Mouse (Mus musculus) embryonic facial prominence, embryonic 12.5 days (tissue): ENCODE measurements around the gene Fat3. TPM values are rescaled to one million over a fixed set of nuclear protein-coding genes. Genes with fewer than 3 reads are reported as not detected.

Experiments
- ATAC-seq: fragments of 200-750 bp; cut with Nextera tagmentation; 2 replicates; pipeline ENCODE4 v1.8.0; 2017; ENCODE audit not compliant: insufficient number of reproducible peaks, insufficient read depth, low FRiP score, low TSS enrichment
- H3K27ac ChIP-seq: fragments of 300-500 bp; sonication (generic); 2 replicates; pipeline ENCODE4 v1.5.1; 2016; ENCODE audit warnings: mild to moderate bottlenecking
- H3K27me3 ChIP-seq: fragments of 300-500 bp; sonication (generic); 2 replicates; pipeline ENCODE4 v1.6.1; 2016; ENCODE audit warnings: mild to moderate bottlenecking, moderate library complexity
- H3K36me3 ChIP-seq: fragments of 300-500 bp; sonication (generic); 2 replicates; pipeline ENCODE4 v1.6.1; 2016; ENCODE audit warnings: mild to moderate bottlenecking
- H3K4me1 ChIP-seq: fragments of 300-500 bp; sonication (generic); 2 replicates; pipeline ENCODE4 v1.6.1; 2016
- H3K4me2 ChIP-seq: fragments of 300-500 bp; sonication (generic); replicated peaks from 2 replicates; pipeline ENCODE4 v1.6.1; 2016; ENCODE audit warnings: mild to moderate bottlenecking, moderate library complexity
- H3K4me3 ChIP-seq: fragments of 300-500 bp; sonication (generic); 2 replicates; pipeline ENCODE4 v1.5.1; 2016; ENCODE audit warnings: mild to moderate bottlenecking
- H3K9ac ChIP-seq: fragments of 300-500 bp; sonication (generic); 2 replicates; pipeline ENCODE4 v1.6.1; 2016; ENCODE audit warnings: mild to moderate bottlenecking, moderate library complexity
- H3K9me3 ChIP-seq: fragments of 300-500 bp; sonication (generic); 2 replicates; pipeline ENCODE4 v1.6.1; 2016; ENCODE audit warnings: mild to moderate bottlenecking, moderate library complexity
- WGBS: fragments of 180-500 bp; shearing (Covaris S2); methylation state at CpG from one replicate; pipeline ENCODE4 v1.1.7; 2016; 5-methylcytosine and 5-hydroxymethylcytosine counted together
- polyA plus RNA-seq: library from polyadenylated mRNA; unstranded; fragments of >200 nt; fragmentation: Nextera tagmentation; extraction: Ambion mirVana; gene quantifications from 2 replicates; pipeline ENCODE4 v1.2.1, GENCODE M21; 2016

The Fat3 gene
- polyA plus RNA-seq, 1 experiment from 2014 or later = 3.2 TPM

DNA sequence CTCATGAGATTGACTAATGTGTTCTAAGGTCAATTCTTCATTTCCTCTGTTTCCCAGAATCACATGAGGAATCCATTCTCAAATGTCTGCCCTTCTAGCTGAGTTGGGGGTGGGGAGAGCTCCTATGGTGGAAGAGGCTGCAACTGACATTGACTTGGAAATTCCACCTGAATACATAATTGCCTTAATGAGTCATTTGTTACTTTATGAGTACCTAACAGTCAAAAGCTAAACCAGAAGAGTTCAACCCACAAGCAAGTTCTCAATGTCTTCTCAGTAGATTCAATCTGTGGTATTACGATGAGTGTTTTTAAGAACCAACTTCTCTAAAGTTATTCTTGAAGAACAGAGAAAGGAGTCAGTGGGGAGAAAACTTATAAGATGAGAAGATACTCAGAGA is 3.7 kb downstream of the Fat3 start:
- H3K4me1 ChIP-seq = no peaks in the 10 kb centered on the region
- H3K4me3 ChIP-seq = no peak overlapping the region
- no peaks in the 10 kb centered on the region for H3K27me3 ChIP-seq
- no peak overlapping the region for H3K4me2 ChIP-seq
- no peak overlapping the region for H3K27ac ChIP-seq
- H3K9ac ChIP-seq = no peak overlapping the region
- no peaks in the 10 kb centered on the region for H3K36me3 ChIP-seq
- ATAC-seq = no peak
- 91% methylated on average over 1 of the region's 1 CpGs for WGBS
- H3K9me3 ChIP-seq = no peaks in the 10 kb centered on the region

DNA sequence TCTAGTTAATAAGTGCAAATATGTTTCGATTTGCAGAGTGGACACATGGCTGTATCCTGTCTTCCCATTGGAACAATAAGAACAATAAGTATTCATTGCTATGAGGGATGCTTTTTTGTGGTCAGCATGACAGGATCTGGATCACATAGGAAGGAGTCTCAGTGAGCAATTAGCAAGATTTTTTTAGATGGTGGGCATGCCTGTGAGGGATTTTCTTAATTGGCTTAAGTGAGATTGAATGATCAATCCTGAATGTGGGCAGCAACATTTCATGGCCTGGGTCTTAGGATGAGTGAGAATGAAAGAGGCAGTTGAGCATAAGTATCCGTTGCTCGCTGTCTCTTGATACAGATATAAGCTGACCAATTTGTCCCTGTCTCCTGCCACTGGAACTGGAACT is 4.8 kb downstream of the Fat3 start:
- Histone ChIP-seq H3K27ac (no peak overlapping the region), H3K9me3 (no peaks in the 10 kb centered on the region), H3K27me3 (no peaks in the 10 kb centered on the region), H3K36me3 (no peaks in the 10 kb centered on the region), H3K9ac (no peak overlapping the region), H3K4me2 (no peak overlapping the region), H3K4me1 (no peaks in the 10 kb centered on the region), H3K4me3 (no peak overlapping the region)
- WGBS = 87% methylated on average over 3 of the region's 3 CpGs
- ATAC-seq = no peak

DNA sequence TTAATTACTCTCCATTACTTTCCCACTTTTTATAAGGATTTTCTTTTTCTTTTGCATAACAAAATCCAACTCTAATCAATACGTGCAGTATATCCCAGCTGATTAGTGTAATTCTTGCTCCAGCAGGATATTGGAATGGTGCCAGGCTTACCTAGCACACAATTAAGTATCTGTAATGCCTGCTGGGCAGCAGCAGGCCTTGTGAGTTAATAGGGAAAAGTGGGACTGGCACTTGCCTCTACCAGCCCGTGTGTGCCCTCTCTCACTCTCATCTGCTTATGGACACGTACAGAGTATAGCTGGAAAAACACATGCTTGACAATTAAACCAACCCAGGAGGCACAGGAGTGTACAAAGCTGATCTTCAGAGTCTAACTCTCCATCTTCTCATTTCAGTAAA is 11.4 kb downstream of the Fat3 start:
- no peaks in the 10 kb centered on the region for H3K9me3 ChIP-seq
- no peak for ATAC-seq
- H3K36me3 ChIP-seq = no peaks in the 10 kb centered on the region
- H3K27ac ChIP-seq = no peak overlapping the region
- no peaks in the 10 kb centered on the region for H3K4me1 ChIP-seq
- WGBS = 62% methylated on average over 3 of the region's 3 CpGs
- H3K9ac ChIP-seq = no peak overlapping the region
- no peak overlapping the region for H3K4me3 ChIP-seq
- no peaks in the 10 kb centered on the region for H3K27me3 ChIP-seq
- no peak overlapping the region for H3K4me2 ChIP-seq

DNA sequence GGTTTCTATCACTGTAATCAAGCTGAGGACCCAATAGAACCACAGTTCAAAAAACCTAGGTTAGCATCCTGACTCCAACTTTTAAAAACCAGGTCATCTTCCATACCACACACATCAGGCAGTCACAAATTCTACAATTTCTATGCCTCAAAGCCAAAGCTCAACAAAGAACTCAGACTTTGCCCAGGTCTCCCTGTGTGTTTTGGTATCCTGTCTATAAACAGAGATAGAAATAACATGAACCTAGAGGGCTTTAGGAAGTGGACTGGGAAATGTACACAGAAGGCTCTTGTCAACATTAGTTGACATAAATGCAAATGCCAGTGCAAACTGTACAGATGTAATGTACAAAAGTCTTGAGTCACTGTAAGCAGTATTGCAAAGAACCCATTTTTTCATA is 13.5 kb downstream of the Fat3 start:
- Histone ChIP-seq H3K27me3 (no peaks in the 10 kb centered on the region), H3K4me3 (no peak overlapping the region), H3K9ac (no peak overlapping the region), H3K4me1 (no peaks in the 10 kb centered on the region), H3K36me3 (no peaks in the 10 kb centered on the region), H3K4me2 (no peak overlapping the region), H3K9me3 (no peaks in the 10 kb centered on the region), H3K27ac (no peak overlapping the region)
- no peak for ATAC-seq

- WGBS = 81% methylated on average over 1 of the region's 1 CpGs
- Histone ChIP-seq H3K4me1 (no peaks in the 10 kb centered on the region), H3K9me3 (no peaks in the 10 kb centered on the region), H3K4me2 (no peak overlapping the region), H3K27ac (no peak overlapping the region), H3K9ac (no peak overlapping the region), H3K36me3 (no peaks in the 10 kb centered on the region), H3K4me3 (no peak overlapping the region), H3K27me3 (no peaks in the 10 kb centered on the region)
- ATAC-seq = no peak
Measured at GRCm38 (mm10) chr9:16486229-16486628, 14.9 kb downstream of the Fat3 start.

GRCm38 (mm10) chr9:16485173-16485572 is 15.9 kb downstream of the Fat3 start:
- ATAC-seq = no peak
- WGBS = 32% methylated on average over 4 of the region's 4 CpGs
- no peak overlapping the region for H3K9ac ChIP-seq
- no peak overlapping the region for H3K4me2 ChIP-seq
- H3K27ac ChIP-seq = no peak overlapping the region
- no peak overlapping the region for H3K4me3 ChIP-seq
- no peaks in the 10 kb centered on the region for H3K9me3 ChIP-seq
- H3K36me3 ChIP-seq = no peaks in the 10 kb centered on the region
- no peaks in the 10 kb centered on the region for H3K4me1 ChIP-seq
- H3K27me3 ChIP-seq = no peaks in the 10 kb centered on the region

- Histone ChIP-seq H3K4me2 (no peak overlapping the region), H3K9me3 (no peaks in the 10 kb centered on the region), H3K9ac (no peak overlapping the region), H3K4me1 (no peaks in the 10 kb centered on the region), H3K4me3 (no peak overlapping the region), H3K36me3 (no peaks in the 10 kb centered on the region), H3K27ac (no peak overlapping the region), H3K27me3 (no peaks in the 10 kb centered on the region)
- 37% methylated on average over 2 of the region's 2 CpGs for WGBS
- no peak for ATAC-seq
Measured at GRCm38 (mm10) chr9:16484765-16485164, 16.3 kb downstream of the Fat3 start.

DNA sequence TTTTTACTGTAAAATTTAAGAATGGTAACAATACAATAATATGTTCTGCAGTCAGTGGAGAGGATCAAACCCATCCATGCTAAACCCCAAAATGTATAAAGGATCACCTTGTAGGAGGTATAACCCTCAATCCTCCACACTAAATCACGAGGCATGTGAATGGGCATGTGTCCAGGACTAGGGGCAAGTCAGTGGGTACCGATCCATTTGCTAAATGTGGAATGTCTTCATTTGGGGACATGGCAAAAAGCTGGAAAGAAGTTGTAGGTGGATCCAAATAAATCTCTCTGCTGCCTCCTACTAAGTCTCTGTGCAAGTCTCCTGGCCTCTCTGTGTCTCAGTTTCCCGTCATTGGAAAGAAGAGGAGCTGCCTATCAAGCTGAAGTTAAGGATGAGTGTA is 39.6 kb downstream of the Fat3 start:
- Histone ChIP-seq H3K4me1 (no peaks in the 10 kb centered on the region), H3K4me2 (no peak overlapping the region), H3K27ac (no peak overlapping the region), H3K4me3 (no peak overlapping the region), H3K36me3 (no peaks in the 10 kb centered on the region), H3K27me3 (no peaks in the 10 kb centered on the region), H3K9ac (no peak overlapping the region), H3K9me3 (no peaks in the 10 kb centered on the region)
- no peak for ATAC-seq
- WGBS = 79% methylated on average over 3 of the region's 3 CpGs

DNA sequence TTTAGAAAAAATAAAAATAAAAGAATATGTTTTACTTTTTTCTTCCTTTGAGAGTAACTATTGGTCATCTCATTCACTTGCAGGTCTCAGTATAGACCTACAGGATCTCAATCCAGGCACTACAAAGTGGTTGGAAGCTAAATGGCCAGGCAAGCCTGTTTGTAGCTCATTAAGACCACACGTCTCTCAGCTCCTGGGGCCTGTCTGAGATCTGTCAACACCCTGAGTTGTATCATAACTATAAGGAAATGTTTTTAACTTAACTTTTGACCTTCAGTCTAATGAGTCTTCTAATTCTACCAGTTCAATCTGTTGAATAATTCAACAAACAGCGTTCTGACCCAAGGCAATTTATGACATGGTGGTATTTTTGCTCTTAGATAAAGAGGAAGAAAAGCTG is 40.5 kb downstream of the Fat3 start:
- WGBS = 58% methylated on average over 2 of the region's 2 CpGs
- H3K9ac ChIP-seq = no peak overlapping the region
- H3K4me2 ChIP-seq = no peak overlapping the region
- H3K27me3 ChIP-seq = no peaks in the 10 kb centered on the region
- no peak overlapping the region for H3K4me3 ChIP-seq
- no peak overlapping the region for H3K27ac ChIP-seq
- H3K36me3 ChIP-seq = no peaks in the 10 kb centered on the region
- H3K9me3 ChIP-seq = no peaks in the 10 kb centered on the region
- H3K4me1 ChIP-seq = no peaks in the 10 kb centered on the region
- ATAC-seq = no peak

DNA sequence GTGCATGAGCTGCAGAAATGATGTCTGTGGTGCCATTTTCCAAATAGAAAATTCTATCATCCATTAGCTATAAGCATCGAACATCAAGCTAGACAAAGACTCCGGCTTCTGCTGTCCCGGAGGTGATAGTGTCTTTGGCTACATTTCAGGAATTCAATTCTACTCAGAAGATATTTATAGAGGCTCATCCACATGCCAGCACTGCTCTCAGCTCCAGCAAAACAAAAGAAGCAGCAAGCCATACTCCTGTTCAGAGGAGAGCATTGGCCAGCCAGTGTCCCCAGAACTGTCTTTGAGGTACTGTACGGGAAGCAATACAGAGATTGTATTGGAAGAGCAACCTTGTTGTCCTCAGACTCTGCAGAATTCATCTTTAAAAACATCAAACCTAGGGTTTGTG is 59.2 kb downstream of the Fat3 start:
- no peak for ATAC-seq
- no peaks in the 10 kb centered on the region for H3K9me3 ChIP-seq
- H3K9ac ChIP-seq = no peak overlapping the region
- no peak overlapping the region for H3K4me2 ChIP-seq
- WGBS = 89% methylated on average over 4 of the region's 4 CpGs
- no peaks in the 10 kb centered on the region for H3K27me3 ChIP-seq
- no peak overlapping the region for H3K27ac ChIP-seq
- H3K4me3 ChIP-seq = no peak overlapping the region
- no peaks in the 10 kb centered on the region for H3K36me3 ChIP-seq
- no peaks in the 10 kb centered on the region for H3K4me1 ChIP-seq

GRCm38 (mm10) chr9:16440638-16441037 is 60.4 kb downstream of the Fat3 start:
- Histone ChIP-seq H3K27ac (no peak overlapping the region), H3K9ac (no peak overlapping the region), H3K9me3 (no peaks in the 10 kb centered on the region), H3K4me2 (no peak overlapping the region), H3K4me3 (no peak overlapping the region), H3K27me3 (no peaks in the 10 kb centered on the region), H3K4me1 (no peaks in the 10 kb centered on the region), H3K36me3 (no peaks in the 10 kb centered on the region)
- ATAC-seq = no peak
- 49% methylated on average over 6 of the region's 6 CpGs for WGBS

DNA sequence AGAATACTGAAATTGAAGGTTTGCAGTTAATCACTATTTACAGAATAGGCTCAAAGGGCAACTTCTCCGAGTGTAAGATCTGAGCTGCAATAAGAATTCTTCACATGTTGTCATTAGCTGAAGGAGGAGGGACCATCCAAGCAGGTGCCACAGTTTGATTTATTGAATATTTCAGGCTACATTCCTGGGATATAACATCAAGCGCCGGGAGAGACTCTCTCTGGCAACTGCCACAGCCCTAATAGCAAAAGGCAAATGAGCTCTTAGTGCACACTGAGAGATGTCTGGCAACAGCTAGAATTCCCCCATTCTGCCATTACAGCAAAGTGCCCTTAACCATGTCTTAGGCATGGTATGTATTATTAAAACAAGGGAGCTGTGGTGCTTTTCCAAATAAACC is 61.1 kb downstream of the Fat3 start:
- H3K4me3 ChIP-seq = no peak overlapping the region
- no peaks in the 10 kb centered on the region for H3K4me1 ChIP-seq
- H3K36me3 ChIP-seq = no peaks in the 10 kb centered on the region
- H3K4me2 ChIP-seq = no peak overlapping the region
- H3K27me3 ChIP-seq = no peaks in the 10 kb centered on the region
- no peak overlapping the region for H3K9ac ChIP-seq
- no peak overlapping the region for H3K27ac ChIP-seq
- no peaks in the 10 kb centered on the region for H3K9me3 ChIP-seq
- ATAC-seq = no peak
- WGBS = 60% methylated on average over 3 of the region's 3 CpGs

GRCm38 (mm10) chr9:16437805-16438204 is 63.3 kb downstream of the Fat3 start:
- Histone ChIP-seq H3K36me3 (no peaks in the 10 kb centered on the region), H3K27me3 (no peaks in the 10 kb centered on the region), H3K4me2 (no peak overlapping the region), H3K9me3 (no peaks in the 10 kb centered on the region), H3K4me3 (no peak overlapping the region), H3K9ac (no peak overlapping the region), H3K27ac (no peak overlapping the region), H3K4me1 (no peaks in the 10 kb centered on the region)
- no peak for ATAC-seq
- 15% methylated on average over 5 of the region's 5 CpGs for WGBS
